In the genomic region with DNA sequence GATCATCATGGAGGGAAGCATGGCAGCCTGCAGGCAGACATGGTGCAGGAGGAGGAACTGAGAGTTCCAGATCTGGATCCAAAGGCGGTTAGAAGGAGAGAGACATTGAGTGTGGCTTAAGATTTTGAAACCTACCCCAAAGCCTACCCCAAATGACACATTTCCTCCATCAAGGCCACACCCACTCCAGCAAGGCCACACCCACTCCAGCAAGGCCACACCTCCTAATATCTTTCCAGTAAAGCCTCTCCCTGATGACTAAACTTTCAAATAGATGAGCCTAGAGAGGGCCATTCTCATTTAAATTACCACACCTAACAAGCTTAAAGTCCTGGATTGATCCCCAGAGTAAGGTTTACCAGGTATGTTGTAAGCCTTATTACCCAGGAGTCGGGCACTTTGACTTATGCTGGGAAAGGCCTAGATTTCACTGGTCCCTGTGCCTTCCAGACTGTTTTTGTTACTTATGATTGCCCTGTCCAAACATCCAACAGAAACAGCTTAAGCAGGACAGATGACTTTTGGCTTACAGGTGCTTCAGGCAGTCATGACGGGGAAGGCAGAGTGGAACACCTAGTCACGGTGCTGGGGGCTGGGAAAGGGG, we compare ENCODE assay signal across 22 mouse cellular contexts. TPM values are rescaled to one million over a fixed set of nuclear protein-coding genes. Genes with fewer than 3 reads are reported as not detected.
DNase-seq lines count a peak whose midpoint lies in the region; ATAC-seq and TF ChIP-seq lines count a peak whose summit lies in the region.
"Had no signal": no experiment of that assay in that cellular context is flagged by ENCODE, and none has a peak within 500 bp of the region (broad histone marks: within the 10 kb centered on the region; RNA-seq: fewer than 3 reads in every experiment).

No protein-coding gene starts in this region.

- H3K36me3 ChIP-seq in intestine, embryonic 15.5 days: no peaks in the 10 kb centered on the region
- no peaks in the 10 kb centered on the region for H3K36me3 ChIP-seq in small intestine, adult 2 months (ENCODE audit: control insufficient read depth, insufficient read depth, low read length)
- H3K36me3 ChIP-seq: hindbrain, embryonic 12.5 days; liver, embryonic 13.5 days; midbrain, embryonic 10.5 days; neural tube, embryonic 15.5 days; stomach, embryonic 15.5 days had no signal

- peak; percentile 39 for ATAC-seq in intestine, embryonic 15.5 days
- no peak for ATAC-seq in activated CD4-positive, CD25-positive, alpha-beta regulatory T cell, adult 4 months
- ATAC-seq: forebrain, embryonic 16.5 days had no signal

- peak; percentile 5 for DNase-seq in adrenal gland, adult 2 months
- no peak for DNase-seq in adrenal gland, postnatal 36 days
- DNase-seq in R1 (ENCODE audit: low read depth, low spot score): peak; percentile 48
- DNase-seq in kidney, postnatal 14 days: no peak
- no peak for DNase-seq in MN1 (ENCODE audit: low spot score)
- DNase-seq: cerebellum, adult 11-12 months; cerebellum, postnatal 36 days; gastrocnemius, adult 2 months; heart, adult 2 months; layer of hippocampus, postnatal 36 days; liver, embryonic 13.5 days; spleen, adult 18-20 months; thymus, postnatal 25 days had no signal

- H3K4me2 ChIP-seq in intestine, embryonic 15.5 days (replicated peaks): no peak overlapping the region
- H3K4me2 ChIP-seq: hindbrain, embryonic 12.5 days; liver, embryonic 13.5 days; neural tube, embryonic 15.5 days; stomach, embryonic 15.5 days had no signal

- H3K4me3 ChIP-seq in intestine, embryonic 15.5 days (replicated peaks): no peak overlapping the region
- no peak overlapping the region for H3K4me3 ChIP-seq in small intestine, adult 2 months (ENCODE audit: low read depth, low read length)
- H3K4me3 ChIP-seq: erythroblast, embryonic 14.5 days; gastrocnemius, adult 2 months; heart, adult 2 months; hindbrain, embryonic 12.5 days; liver, embryonic 13.5 days; midbrain, embryonic 10.5 days; neural tube, embryonic 15.5 days; stomach, embryonic 15.5 days had no signal

- no peak overlapping the region for H3K9ac ChIP-seq in intestine, embryonic 15.5 days
- H3K9ac ChIP-seq: hindbrain, embryonic 12.5 days; liver, embryonic 13.5 days; neural tube, embryonic 15.5 days; stomach, embryonic 15.5 days had no signal

- 74% methylated on average over 4 of the region's 4 CpGs for WGBS in intestine, embryonic 15.5 days
- 51% methylated on average over 4 of the region's 4 CpGs for WGBS in small intestine, adult 2 months

- H3K27me3 ChIP-seq in intestine, embryonic 15.5 days (replicated peaks): no peaks in the 10 kb centered on the region
- no peaks in the 10 kb centered on the region for H3K27me3 ChIP-seq in small intestine, adult 2 months (ENCODE audit: control insufficient read depth, insufficient read depth, low read length)
- H3K27me3 ChIP-seq: hindbrain, embryonic 12.5 days; liver, embryonic 13.5 days; neural tube, embryonic 15.5 days; stomach, embryonic 15.5 days had no signal

- no peak overlapping the region for H3K27ac ChIP-seq in intestine, embryonic 15.5 days
- H3K27ac ChIP-seq in small intestine, adult 2 months (ENCODE audit: insufficient read depth, low read depth, low read length): peak overlapping the region; percentile 25; the same call in 1 of the 2 replicates
- H3K27ac ChIP-seq: gastrocnemius, adult 2 months; heart, adult 2 months; hindbrain, embryonic 12.5 days; liver, embryonic 13.5 days; midbrain, embryonic 10.5 days; neural tube, embryonic 15.5 days; stomach, embryonic 15.5 days had no signal

- TF ChIP-seq POLR2A in small intestine, adult 2 months (IDR thresholded peaks at IDR 0.05; ENCODE audit: low read depth, low read length): no peak

- no peaks in the 10 kb centered on the region for H3K9me3 ChIP-seq in intestine, embryonic 15.5 days
- H3K9me3 ChIP-seq: hindbrain, embryonic 12.5 days; liver, embryonic 13.5 days; midbrain, embryonic 10.5 days; neural tube, embryonic 15.5 days; stomach, embryonic 15.5 days had no signal

- TF ChIP-seq CTCF in small intestine, adult 2 months (IDR thresholded peaks at IDR 0.05; ENCODE audit: extremely low read depth, insufficient read length, insufficient replicate concordance, low read depth, low read length): no peak

- H3K4me1 ChIP-seq in intestine, embryonic 15.5 days (replicated peaks): peaks cover 8% of the 10 kb centered on the region
- H3K4me1 ChIP-seq in small intestine, adult 2 months (ENCODE audit: control insufficient read depth, insufficient read depth, insufficient read length, low read length): peaks cover 23% of the 10 kb centered on the region; the same call in 1 of the 2 replicates

RNA-seq across cellular contexts. Expression of a gene that starts 28.7 kb away (rescaled TPM):
- 100 to 1,000 TPM; 169 to 249 TPM for total RNA-seq in adrenal gland, adult 2 months (2021)
- 18.0 and 18.5 TPM in 2 replicates for polyA plus RNA-seq in adrenal gland, adult 2 months (2012; rRNA removed)
- 100 to 1,000 TPM; 175 to 225 TPM for total RNA-seq in adrenal gland, postnatal 36 days (2021)
- polyA plus RNA-seq in intestine, embryonic 15.5 days (2015; fragmentation: Nextera tagmentation; extraction: Ambion mirVana): 1,739 and 2,151 TPM in 2 replicates
- 16.5 and 30.4 TPM in 2 replicates for polyA plus RNA-seq in small intestine, adult 2 months (2012; rRNA removed)
- 1,000 to 10,000 TPM; 4,284 to 5,100 TPM for polyA plus RNA-seq in activated CD4-positive, CD25-positive, alpha-beta regulatory T cell, adult 4 months (2017; shearing (Covaris generic))

RNA-seq across cellular contexts. Expression of a gene that starts 30.1 kb away (rescaled TPM):
- 100 to 1,000 TPM in 1 of 2 experiments, 10 to 100 TPM in 1; 77.9 to 108 TPM for total RNA-seq in adrenal gland, adult 2 months (2021)
- polyA plus RNA-seq in adrenal gland, adult 2 months (2012; rRNA removed): 213 and 217 TPM in 2 replicates
- total RNA-seq in adrenal gland, postnatal 36 days (2021): 100 to 1,000 TPM in 1 of 2 experiments, 10 to 100 TPM in 1; 88.9 to 100 TPM
- polyA plus RNA-seq in intestine, embryonic 15.5 days (2015; fragmentation: Nextera tagmentation; extraction: Ambion mirVana): 42.2 and 46.4 TPM in 2 replicates
- 99.8 and 254 TPM in 2 replicates for polyA plus RNA-seq in small intestine, adult 2 months (2012; rRNA removed)
- 10 to 100 TPM; 10.1 to 12.0 TPM for polyA plus RNA-seq in activated CD4-positive, CD25-positive, alpha-beta regulatory T cell, adult 4 months (2017; shearing (Covaris generic))

Comparison
In these comparisons a context has a peak if more than half of its experiments do, and no peak if none do; other contexts are left out.
1. DNase-seq: peak in adrenal gland, adult 2 months (single experiment) and R1 (single experiment); none in adrenal gland, postnatal 36 days (0 of 2), kidney, postnatal 14 days (single experiment) and MN1 (single experiment).
2. RNA of a gene that starts 28.7 kb away (polyA plus RNA-seq): 4,284 to 5,100 TPM in activated CD4-positive, CD25-positive, alpha-beta regulatory T cell, adult 4 months and 1,739 to 2,151 TPM in intestine, embryonic 15.5 days; 16.5 to 30.4 TPM in small intestine, adult 2 months and 18.0 to 18.5 TPM in adrenal gland, adult 2 months; every median in the first group is over 10 times any median in the second.